Mouse (Mus musculus): ENCODE data around the gene Hps5. TPM values are rescaled to one million over a fixed set of nuclear protein-coding genes. Genes with fewer than 3 reads are reported as not detected.
"Not testable (repeated sequence)": the region's sequence is repeated elsewhere in the genome, so short reads cannot be mapped to it uniquely, and the experiment has no call there.

Hps5 gene
- polyA plus RNA-seq, 1 experiment from 2014 or later, result 13.2 TPM

GRCm38 (mm10) chr7:46836357-46836756 lies 40.5 kb upstream of the Hps5 start:
- Histone ChIP-seq H3K36me3 (no peaks in the 10 kb centered on the region), H3K9ac (no peak overlapping the region), H3K27ac (replicated peaks) (no peak overlapping the region), H3K27me3 (no peaks in the 10 kb centered on the region), H3K4me1 (replicated peaks) (peaks cover 26% of the 10 kb centered on the region), H3K4me3 (no peak overlapping the region), H3K4me2 (no peak overlapping the region), H3K9me3 (no peaks in the 10 kb centered on the region)
- ATAC-seq (ENCODE audit: low FRiP score, low read depth), result no peak
- 85% methylated on average over 5 of the region's 5 CpGs for WGBS

- Histone ChIP-seq H3K9ac (no peak overlapping the region), H3K36me3 (no peaks in the 10 kb centered on the region), H3K4me2 (no peak overlapping the region), H3K27ac (replicated peaks) (no peak overlapping the region), H3K4me3 (no peak overlapping the region), H3K9me3 (no peaks in the 10 kb centered on the region), H3K4me1 (replicated peaks) (peaks cover 26% of the 10 kb centered on the region), H3K27me3 (no peaks in the 10 kb centered on the region)
- 23% methylated on average over 13 of the region's 14 CpGs for WGBS
- no peak for ATAC-seq (ENCODE audit: low FRiP score, low read depth)
These were observed 39.2 kb upstream of the Hps5 start for GRCm38 (mm10) chr7:46834994-46835610.

- Histone ChIP-seq H3K27ac (replicated peaks) (no peak overlapping the region), H3K9ac (no peak overlapping the region), H3K36me3 (no peaks in the 10 kb centered on the region), H3K9me3 (no peaks in the 10 kb centered on the region), H3K27me3 (no peaks in the 10 kb centered on the region), H3K4me3 (no peak overlapping the region), H3K4me1 (replicated peaks) (peaks cover 16% of the 10 kb centered on the region), H3K4me2 (no peak overlapping the region)
- WGBS, result 93% methylated on average over 7 of the region's 7 CpGs
- ATAC-seq (ENCODE audit: low FRiP score, low read depth), result no peak
These were observed 37.9 kb upstream of the Hps5 start for GRCm38 (mm10) chr7:46833670-46834255.

GRCm38 (mm10) chr7:46833266-46833665 lies 37.4 kb upstream of the Hps5 start:
- no peak overlapping the region for H3K27ac ChIP-seq (replicated peaks)
- no peak for ATAC-seq (ENCODE audit: low FRiP score, low read depth)
- H3K9me3 ChIP-seq, result no peaks in the 10 kb centered on the region
- H3K4me1 ChIP-seq (replicated peaks), result peaks cover 11% of the 10 kb centered on the region
- WGBS, result 82% methylated on average over 6 of the region's 6 CpGs
- no peak overlapping the region for H3K4me3 ChIP-seq
- H3K9ac ChIP-seq, result no peak overlapping the region
- H3K4me2 ChIP-seq, result no peak overlapping the region
- H3K36me3 ChIP-seq, result no peaks in the 10 kb centered on the region
- no peaks in the 10 kb centered on the region for H3K27me3 ChIP-seq

- H3K9me3 ChIP-seq; H3K4me2 ChIP-seq; H3K36me3 ChIP-seq; H3K27ac ChIP-seq (replicated peaks); H3K4me1 ChIP-seq (replicated peaks); H3K27me3 ChIP-seq; ATAC-seq (ENCODE audit: low FRiP score, low read depth); H3K9ac ChIP-seq; H3K4me3 ChIP-seq: not testable (repeated sequence)
- 96% methylated on average over 11 of the region's 11 CpGs for whole genome bisulfite sequencing
These were observed 36.4 kb upstream of the Hps5 start for GRCm38 (mm10) chr7:46832112-46832810.

GRCm38 (mm10) chr7:46831693-46832092 lies 35.8 kb upstream of the Hps5 start:
- Histone ChIP-seq H3K4me1 (replicated peaks) (peaks cover 6% of the 10 kb centered on the region), H3K4me3 (no peak overlapping the region), H3K9me3 (no peaks in the 10 kb centered on the region), H3K27me3 (no peaks in the 10 kb centered on the region), H3K4me2 (no peak overlapping the region), H3K36me3 (no peaks in the 10 kb centered on the region), H3K9ac (no peak overlapping the region), H3K27ac (replicated peaks) (no peak overlapping the region)
- 86% methylated on average over 8 of the region's 8 CpGs for WGBS
- no peak for ATAC-seq (ENCODE audit: low FRiP score, low read depth)

- H3K9me3 ChIP-seq, result no peaks in the 10 kb centered on the region
- H3K36me3 ChIP-seq, result no peaks in the 10 kb centered on the region
- H3K4me3 ChIP-seq, result no peak overlapping the region
- H3K27ac ChIP-seq (replicated peaks), result no peak overlapping the region
- H3K9ac ChIP-seq, result no peak overlapping the region
- 61% methylated on average over 13 of the region's 13 CpGs for WGBS
- peaks cover 6% of the 10 kb centered on the region for H3K4me1 ChIP-seq (replicated peaks)
- no peak overlapping the region for H3K4me2 ChIP-seq
- ATAC-seq (ENCODE audit: low FRiP score, low read depth), result no peak
- no peaks in the 10 kb centered on the region for H3K27me3 ChIP-seq
These were observed 35.1 kb upstream of the Hps5 start for GRCm38 (mm10) chr7:46830799-46831590.

GRCm38 (mm10) chr7:46829911-46830310 lies 34.0 kb upstream of the Hps5 start:
- Histone ChIP-seq H3K4me1 (replicated peaks) (no peaks in the 10 kb centered on the region), H3K27ac (replicated peaks) (no peak overlapping the region), H3K4me2 (no peak overlapping the region), H3K4me3 (no peak overlapping the region), H3K27me3 (no peaks in the 10 kb centered on the region), H3K9me3 (no peaks in the 10 kb centered on the region), H3K36me3 (no peaks in the 10 kb centered on the region), H3K9ac (no peak overlapping the region)
- WGBS, result 90% methylated on average over 12 of the region's 12 CpGs
- ATAC-seq (ENCODE audit: low FRiP score, low read depth), result no peak

GRCm38 (mm10) chr7:46827803-46828184 lies 31.9 kb upstream of the Hps5 start:
- Histone ChIP-seq H3K9ac (no peak overlapping the region), H3K4me1 (replicated peaks) (no peaks in the 10 kb centered on the region), H3K27ac (replicated peaks) (no peak overlapping the region), H3K36me3 (peaks cover 10% of the 10 kb centered on the region), H3K27me3 (no peaks in the 10 kb centered on the region), H3K9me3 (no peaks in the 10 kb centered on the region), H3K4me3 (no peak overlapping the region), H3K4me2 (no peak overlapping the region)
- WGBS, result 89% methylated on average over 2 of the region's 2 CpGs
- no peak for ATAC-seq (ENCODE audit: low FRiP score, low read depth)

- H3K27me3 ChIP-seq, result no peaks in the 10 kb centered on the region
- H3K9ac ChIP-seq, result no peak overlapping the region
These were observed 31.4 kb upstream of the Hps5 start for GRCm38 (mm10) chr7:46827046-46827802.

GRCm38 (mm10) chr7:46820876-46821632 lies 25.2 kb upstream of the Hps5 start:
- 91% methylated on average over 15 of the region's 15 CpGs for WGBS
- H3K27ac ChIP-seq (replicated peaks); H3K4me2 ChIP-seq; H3K4me3 ChIP-seq; H3K9me3 ChIP-seq; H3K27me3 ChIP-seq; H3K9ac ChIP-seq; ATAC-seq (ENCODE audit: low FRiP score, low read depth); H3K4me1 ChIP-seq (replicated peaks): not testable (repeated sequence)
- peaks cover 67% of the 10 kb centered on the region for H3K36me3 ChIP-seq

More at GRCm38 (mm10) chr7:46827046-46827802, 31.4 kb upstream of the Hps5 start:
- H3K4me3 ChIP-seq, result no peak overlapping the region
- no peaks in the 10 kb centered on the region for H3K9me3 ChIP-seq
- no peaks in the 10 kb centered on the region for H3K4me1 ChIP-seq (replicated peaks)
- H3K27ac ChIP-seq (replicated peaks), result no peak overlapping the region
- WGBS, result 81% methylated on average over 20 of the region's 20 CpGs
- no peak overlapping the region for H3K4me2 ChIP-seq
- H3K36me3 ChIP-seq, result peaks cover 15% of the 10 kb centered on the region
- no peak for ATAC-seq (ENCODE audit: low FRiP score, low read depth)
